ENCODE assay signal across 8 mouse cellular contexts in the genomic region with DNA sequence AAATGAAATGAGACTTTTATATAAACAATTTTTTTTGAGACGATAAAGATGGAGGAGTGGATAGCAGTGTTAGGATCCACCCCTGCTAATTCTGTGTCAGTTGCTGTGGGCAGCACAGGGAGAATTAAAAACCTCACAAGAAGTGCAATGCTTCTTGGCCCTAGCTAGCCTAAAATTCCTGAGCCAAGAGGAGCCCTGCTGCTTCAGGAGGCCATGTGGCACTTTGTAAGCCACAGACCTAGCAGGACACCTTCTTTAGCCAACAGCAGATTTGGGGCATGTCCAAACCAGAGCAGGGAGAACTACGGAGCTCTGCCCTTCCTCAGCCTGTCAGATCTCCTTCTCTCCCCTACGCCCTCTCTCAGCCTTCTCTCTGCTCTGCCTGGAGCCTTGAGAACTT. TPM values are rescaled to one million over a fixed set of nuclear protein-coding genes. Genes with fewer than 3 reads are reported as not detected.
A peak's percentile ranks its signal among the peaks of the same experiment; 100 is the strongest.
DNase-seq lines count a peak whose midpoint lies in the region; ATAC-seq and TF ChIP-seq lines count a peak whose summit lies in the region.
"Had no signal": no experiment of that assay in that cellular context is flagged by ENCODE, and none has a peak within 500 bp of the region (broad histone marks: within the 10 kb centered on the region; RNA-seq: fewer than 3 reads in every experiment).

No protein-coding gene starts in this region.

- no peak overlapping the region for H3K9ac ChIP-seq in heart, embryonic 16.5 days (ENCODE audit: low read length)
- H3K9ac ChIP-seq: liver, embryonic 14.5 days had no signal

- peak overlapping the region; percentile 44; the same call in 1 of the 2 replicates for H3K27ac ChIP-seq in layer of hippocampus, adult 2 months
- H3K27ac ChIP-seq in heart, embryonic 16.5 days (ENCODE audit: low read length) = 0 out of 2 replicates have a peak overlapping the region, but pooled peaks have one; percentile 52
- H3K27ac ChIP-seq: liver, embryonic 14.5 days had no signal

- no peaks in the 10 kb centered on the region for H3K9me3 ChIP-seq in heart, embryonic 16.5 days (replicated peaks; ENCODE audit: control insufficient read depth, low read length)

- DNase-seq in layer of hippocampus, adult 2 months (ENCODE audit: low spot score in 2 of 2) = no peak
- DNase-seq in layer of hippocampus, adult 9-10 months (ENCODE audit: low spot score) = no peak
- peak; percentile 60 for DNase-seq in MN1 (ENCODE audit: low spot score)
- peak; percentile 73 for DNase-seq in adipocyte (ENCODE audit: low spot score)
- DNase-seq in layer of hippocampus, postnatal 10 days (ENCODE audit: low spot score in 2 of 2) = no peak
- no peak for DNase-seq in kidney, postnatal 14 days

- no peak overlapping the region for H3K4me3 ChIP-seq in layer of hippocampus, adult 2 months
- H3K4me3 ChIP-seq in heart, embryonic 16.5 days (ENCODE audit: low read length) = no peak overlapping the region

- no peaks in the 10 kb centered on the region for H3K27me3 ChIP-seq in heart, embryonic 16.5 days (ENCODE audit: control insufficient read depth, insufficient read depth, low read length)

- H3K36me3 ChIP-seq in heart, embryonic 16.5 days (ENCODE audit: control insufficient read depth, insufficient read depth) = no peaks in the 10 kb centered on the region

- TF ChIP-seq CTCF in layer of hippocampus, adult 2 months (conservative IDR thresholded peaks at IDR 0.05) = no peak

- 43% methylated on average over 3 of the region's 3 CpGs for WGBS in heart, embryonic 16.5 days

- peaks cover 7% of the 10 kb centered on the region for H3K4me1 ChIP-seq in heart, embryonic 16.5 days (ENCODE audit: control insufficient read depth, insufficient read depth, low read length)

- no peak; the same call in 1 of the 2 replicates for ATAC-seq in heart, embryonic 16.5 days (replicated peaks; ENCODE audit: extremely low read depth, insufficient read depth, low FRiP score)

- no peak overlapping the region for H3K4me2 ChIP-seq in heart, embryonic 16.5 days (ENCODE audit: low read depth, low read length)

RNA-seq across cellular contexts. Expression of gene Heg1, which starts 13.8 kb away (rescaled TPM):
- total RNA-seq in layer of hippocampus, adult 2 months (2021) = 10 to 100 TPM; 24.6 to 28.8 TPM
- 34.0 and 35.1 TPM in 2 replicates for polyA plus RNA-seq in heart, embryonic 16.5 days (2015; fragmentation: Nextera tagmentation; extraction: Ambion mirVana)
- 10 to 100 TPM; 31.9 to 32.4 TPM for total RNA-seq in layer of hippocampus, postnatal 10 days (2021)

Comparison
In these comparisons a context has a peak if more than half of its experiments do, and no peak if none do; other contexts are left out.
1. DNase-seq: peak in MN1 (single experiment) and adipocyte (single experiment); none in layer of hippocampus, adult 2 months (0 of 2), layer of hippocampus, adult 9-10 months (single experiment), layer of hippocampus, postnatal 10 days (0 of 2) and kidney, postnatal 14 days (single experiment).